Mouse (Mus musculus) forebrain, embryonic 10.5 days (tissue): ENCODE measurements at regions not wholly inside any gene's neighbourhood (a gene's known extent, or its start where the extent isn't known, plus 50 kb on each side); places are given as distances from the start of the nearest gene placed in this dataset. TPM values are rescaled to one million over a fixed set of nuclear protein-coding genes. Genes with fewer than 3 reads are reported as not detected.

Experiments used
- DNase-seq: peaks from one replicate; pipeline ENCODE4 v3.0.0-alpha.2; 2017; ENCODE audit warnings: low spot score; ENCODE audit errors: extremely low spot score
- H3K27ac ChIP-seq: fragments of 300-500 bp; sonication (generic); 2 replicates; pipeline ENCODE4 v1.5.1; 2016; ENCODE audit warnings: mild to moderate bottlenecking
- H3K27me3 ChIP-seq: fragments of 300-500 bp; sonication (generic); 2 replicates; pipeline ENCODE4 v1.6.1; 2016; ENCODE audit warnings: mild to moderate bottlenecking; ENCODE audit not compliant: poor library complexity, severe bottlenecking
- H3K36me3 ChIP-seq: fragments of 300-500 bp; sonication (generic); replicated peaks from 2 replicates; pipeline ENCODE4 v1.6.1; 2016; ENCODE audit warnings: mild to moderate bottlenecking, moderate library complexity
- H3K4me1 ChIP-seq: fragments of 300-500 bp; sonication (generic); 2 replicates; pipeline ENCODE4 v1.6.1; 2016
- H3K4me3 ChIP-seq: fragments of 300-500 bp; sonication (generic); 2 replicates; pipeline ENCODE4 v1.5.1; 2016; ENCODE audit warnings: mild to moderate bottlenecking, moderate library complexity
- H3K9me3 ChIP-seq: fragments of 300-500 bp; sonication (generic); 2 replicates; pipeline ENCODE4 v1.6.1; 2016; ENCODE audit warnings: mild to moderate bottlenecking, moderate library complexity
- WGBS: fragments of 180-500 bp; shearing (Covaris S2); methylation state at CpG from one replicate; pipeline ENCODE4 v1.1.7; 2016; 5-methylcytosine and 5-hydroxymethylcytosine counted together
- microRNA-seq: library from miRNA; unstranded; fragments of <30 nt; microRNA quantifications from one replicate; pipeline ENCODE4, GENCODE M21; 2017

DNA sequence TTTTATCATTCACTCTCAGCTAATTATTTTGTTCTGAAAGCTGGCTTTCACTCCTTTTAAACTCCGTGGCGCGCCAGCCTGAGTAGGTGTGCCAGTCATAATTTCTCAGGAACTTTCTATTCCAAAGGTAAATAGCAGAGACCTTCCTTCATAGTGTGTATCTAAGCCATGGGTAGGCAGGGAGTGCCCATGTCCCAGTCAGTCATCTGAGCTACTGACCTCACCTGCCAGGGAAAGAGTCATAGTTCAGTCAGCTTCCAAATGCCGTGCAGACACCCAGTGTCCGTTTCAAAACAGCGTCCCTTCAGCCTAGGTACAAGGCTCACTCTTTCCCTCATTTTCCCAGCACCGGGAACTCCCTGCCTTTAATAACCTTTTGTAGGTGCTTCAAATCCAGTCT, 269.7 kb downstream of the Gm19410 start:
- Histone ChIP-seq H3K4me3 (no peak overlapping the region), H3K27me3 (no peaks in the 10 kb centered on the region), H3K36me3 (no peaks in the 10 kb centered on the region), H3K9me3 (peaks cover 3% of the 10 kb centered on the region; the same call in 1 of the 2 replicates), H3K4me1 (no peaks in the 10 kb centered on the region), H3K27ac (no peak overlapping the region)
- no peak for DNase-seq
- 95% methylated on average over 7 of the region's 7 CpGs for WGBS

DNA sequence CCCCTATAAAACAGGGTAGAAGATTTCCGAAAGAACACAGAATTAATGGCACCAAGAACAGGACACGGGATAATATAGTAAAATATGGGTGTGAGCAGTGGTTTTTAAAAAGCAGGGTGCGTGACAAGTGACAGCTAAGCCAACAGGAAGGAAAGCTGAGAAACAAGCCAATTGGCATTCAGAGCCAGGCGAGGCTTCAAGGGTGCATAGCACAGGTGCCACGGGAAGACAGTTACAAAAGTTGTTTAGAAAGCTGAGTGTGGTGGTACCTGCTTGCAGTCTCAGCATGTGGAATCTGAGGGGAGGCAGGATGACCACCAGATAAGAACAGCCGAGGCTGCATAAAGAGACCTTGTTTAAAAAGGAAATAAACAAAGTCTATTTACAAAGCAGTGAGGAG, 270.7 kb downstream of the Gm19410 start:
- Histone ChIP-seq H3K9me3 (peaks cover 3% of the 10 kb centered on the region; the same call in 1 of the 2 replicates), H3K36me3 (no peaks in the 10 kb centered on the region), H3K4me1 (no peaks in the 10 kb centered on the region), H3K27me3 (no peaks in the 10 kb centered on the region), H3K4me3 (no peak overlapping the region), H3K27ac (no peak overlapping the region)
- DNase-seq: no peak
- WGBS: 86% methylated on average over 6 of the region's 6 CpGs

DNA sequence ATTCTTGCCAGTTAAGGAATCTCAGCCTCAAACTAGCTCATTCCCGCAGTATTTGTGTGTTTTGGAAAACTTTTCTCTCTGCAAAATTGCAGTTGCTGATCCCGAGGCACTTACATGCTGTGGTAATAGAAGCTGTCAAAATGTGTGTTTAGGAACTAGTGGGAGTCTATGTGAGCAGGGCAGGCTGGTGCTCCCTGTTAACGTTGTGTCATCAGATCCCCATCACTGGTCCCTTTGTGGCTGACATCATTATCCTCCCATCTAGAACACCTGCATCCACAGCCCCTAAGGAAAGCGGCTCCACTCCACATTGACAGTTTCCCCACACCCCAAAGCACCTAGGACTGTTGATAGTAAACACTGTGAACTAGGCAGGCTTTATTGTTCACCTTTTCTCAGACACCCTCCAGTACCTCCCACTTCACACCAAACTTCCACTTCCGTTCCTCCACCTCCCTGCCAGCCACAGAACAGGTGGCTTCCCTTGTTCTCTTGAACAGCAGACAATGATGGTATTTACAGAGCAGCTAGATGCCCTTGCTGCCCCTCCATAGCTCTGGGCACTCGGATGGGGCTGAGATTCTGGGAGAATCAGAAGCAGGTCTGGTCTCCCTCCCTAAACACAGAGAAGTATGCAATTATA, 275.8 kb downstream of the Gm19410 start:
- Histone ChIP-seq H3K4me1 (no peaks in the 10 kb centered on the region), H3K27ac (no peak overlapping the region; the same call in 1 of the 2 replicates), H3K9me3 (peaks cover 3% of the 10 kb centered on the region; the same call in 1 of the 2 replicates), H3K4me3 (no peak overlapping the region), H3K27me3 (no peaks in the 10 kb centered on the region), H3K36me3 (no peaks in the 10 kb centered on the region)
- no peak for DNase-seq
- WGBS: 88% methylated on average over 6 of the region's 6 CpGs

DNA sequence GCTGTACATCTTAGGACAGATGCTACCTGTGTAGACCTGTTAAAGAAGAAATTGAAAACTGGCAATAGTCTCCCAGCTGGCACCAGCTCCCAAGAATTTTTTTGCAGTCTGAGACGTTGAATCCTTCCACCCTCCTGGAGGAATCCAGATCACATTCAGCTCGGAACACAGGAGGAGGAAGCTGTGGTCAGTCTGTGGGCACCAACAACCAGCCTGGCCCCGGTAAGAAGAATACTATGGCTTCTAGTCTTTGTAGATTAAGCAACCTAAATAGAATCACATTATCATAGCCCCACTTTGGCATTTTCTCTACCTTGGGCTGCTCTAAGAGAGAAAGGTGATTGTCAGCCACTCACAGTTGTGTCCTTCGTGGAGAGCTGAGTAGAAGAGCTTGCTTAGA, 277.0 kb downstream of the Gm19410 start:
- WGBS: 85% methylated on average over 4 of the region's 4 CpGs
- no peak for DNase-seq
- Histone ChIP-seq H3K36me3 (no peaks in the 10 kb centered on the region), H3K4me3 (no peak overlapping the region), H3K9me3 (peaks cover 3% of the 10 kb centered on the region; the same call in 1 of the 2 replicates), H3K27ac (no peak overlapping the region), H3K27me3 (no peaks in the 10 kb centered on the region), H3K4me1 (no peaks in the 10 kb centered on the region)

Small RNA genes lying in the stretch of these regions (microRNA-seq; reads per million reads assigned to microRNA genes)
- gene Gm22030: not detected
